Mouse (Mus musculus) CH12.LX (cell line): ENCODE results near the gene Rif1. TPM values are rescaled to one million over a fixed set of nuclear protein-coding genes. Genes with fewer than 3 reads are reported as not detected.

ENCODE experiments used
- polyA plus RNA-seq: library from polyadenylated mRNA; unstranded; fragments of >175 nt; gene quantifications from 2 replicates; pipeline ENCODE4 v1.2.1, GENCODE M21; 2012; ENCODE audit warnings: low read depth; ENCODE audit not compliant: insufficient read length
- total RNA-seq, 2 experiments: library from RNA; depleted of rRNA; stranded (reverse); fragments of 300-350 nt in 1 of 2; fragments of >200 nt in 1 of 2; gene quantifications; 2 replicates each; pipeline ENCODE4 v1.2.3; 2012 to 2014

Gene Rif1
- total and polyA plus RNA-seq, 3 experiments: 31.7 to 57.7 (median 33.8) TPM

Other genes starting within 250 kb of the Rif1 start
- gene Rbm43, start 137.7 kb upstream of the Rif1 start, total RNA-seq (2012; rRNA removed): 9.5 and 10.5 TPM in 2 replicates
- gene Rbm43, start 137.7 kb upstream of the Rif1 start, total RNA-seq (2014; rRNA removed): 25.8 and 25.9 TPM in 2 replicates
- gene Rbm43, start 137.7 kb upstream of the Rif1 start, polyA plus RNA-seq: 19.4 and 20.6 TPM in 2 replicates
- 37.8 and 42.1 TPM in 2 replicates for gene Nmi, start 99.3 kb upstream of the Rif1 start, total RNA-seq (2012; rRNA removed)
- gene Nmi, start 99.3 kb upstream of the Rif1 start, total RNA-seq (2014; rRNA removed): 60.1 and 75.1 TPM in 2 replicates
- gene Nmi, start 99.3 kb upstream of the Rif1 start, polyA plus RNA-seq: 51.9 and 81.3 TPM in 2 replicates
- 0.38 and 0.59 TPM in 2 replicates for gene Tnfaip6, start 34.8 kb upstream of the Rif1 start, total RNA-seq (2012; rRNA removed)
- gene Tnfaip6, start 34.8 kb upstream of the Rif1 start, total RNA-seq (2014; rRNA removed): 0.22 and 0.34 TPM in 2 replicates
- 0.13 and 0.19 TPM in 2 replicates for gene Tnfaip6, start 34.8 kb upstream of the Rif1 start, polyA plus RNA-seq